Mouse (Mus musculus): ENCODE data around the gene Lpar1. TPM values are rescaled to one million over a fixed set of nuclear protein-coding genes. Genes with fewer than 3 reads are reported as not detected.

Gene Lpar1
- polyA plus RNA-seq, 1 experiment from 2014 or later, result 3.6 TPM

GRCm38 (mm10) chr4:58521137-58521536 is 32.6 kb downstream of the Lpar1 start:
- H3K9me3 ChIP-seq (replicated peaks; ENCODE audit: control insufficient read depth, low read length), result no peaks in the 10 kb centered on the region
- ATAC-seq (ENCODE audit: low read depth), result no peak
- H3K4me2 ChIP-seq (ENCODE audit: low read depth, low read length), result no peak overlapping the region
- no peak overlapping the region for H3K9ac ChIP-seq (ENCODE audit: low read depth, low read length)
- no peaks in the 10 kb centered on the region for H3K4me1 ChIP-seq (ENCODE audit: control insufficient read depth, low read depth, low read length)
- no peaks in the 10 kb centered on the region for H3K36me3 ChIP-seq (ENCODE audit: control insufficient read depth, insufficient read depth)
- no peaks in the 10 kb centered on the region for H3K27me3 ChIP-seq (ENCODE audit: control insufficient read depth, insufficient read depth, low read depth, low read length)
- WGBS (ENCODE audit: insufficient replicate concordance), result 78% methylated on average over 8 of the region's 8 CpGs
- H3K4me3 ChIP-seq (ENCODE audit: low read depth, low read length), result no peak overlapping the region
- no peak overlapping the region for H3K27ac ChIP-seq (ENCODE audit: low read length)

GRCm38 (mm10) chr4:58520531-58520930 is 33.2 kb downstream of the Lpar1 start:
- no peaks in the 10 kb centered on the region for H3K36me3 ChIP-seq (ENCODE audit: control insufficient read depth, insufficient read depth)
- no peak overlapping the region for H3K4me2 ChIP-seq (ENCODE audit: low read depth, low read length)
- no peak overlapping the region for H3K4me3 ChIP-seq (ENCODE audit: low read depth, low read length)
- no peak for ATAC-seq (ENCODE audit: low read depth)
- no peaks in the 10 kb centered on the region for H3K4me1 ChIP-seq (ENCODE audit: control insufficient read depth, low read depth, low read length)
- H3K27me3 ChIP-seq (ENCODE audit: control insufficient read depth, insufficient read depth, low read depth, low read length), result no peaks in the 10 kb centered on the region
- no peaks in the 10 kb centered on the region for H3K9me3 ChIP-seq (replicated peaks; ENCODE audit: control insufficient read depth, low read length)
- H3K27ac ChIP-seq (ENCODE audit: low read length), result no peak overlapping the region
- 54% methylated on average over 5 of the region's 5 CpGs for WGBS (ENCODE audit: insufficient replicate concordance)
- H3K9ac ChIP-seq (ENCODE audit: low read depth, low read length), result no peak overlapping the region

- no peaks in the 10 kb centered on the region for H3K4me1 ChIP-seq (ENCODE audit: control insufficient read depth, low read depth, low read length)
- no peak overlapping the region for H3K9ac ChIP-seq (ENCODE audit: low read depth, low read length)
- no peak for ATAC-seq (ENCODE audit: low read depth)
- no peaks in the 10 kb centered on the region for H3K9me3 ChIP-seq (replicated peaks; ENCODE audit: control insufficient read depth, low read length)
- no peaks in the 10 kb centered on the region for H3K27me3 ChIP-seq (ENCODE audit: control insufficient read depth, insufficient read depth, low read depth, low read length)
- no peak overlapping the region for H3K4me2 ChIP-seq (ENCODE audit: low read depth, low read length)
- no peaks in the 10 kb centered on the region for H3K36me3 ChIP-seq (ENCODE audit: control insufficient read depth, insufficient read depth)
- no peak overlapping the region for H3K27ac ChIP-seq (ENCODE audit: low read length)
- no peak overlapping the region for H3K4me3 ChIP-seq (ENCODE audit: low read depth, low read length)
- 71% methylated on average over 4 of the region's 4 CpGs for WGBS (ENCODE audit: insufficient replicate concordance)
Observed at GRCm38 (mm10) chr4:58519891-58520290, 33.8 kb downstream of the Lpar1 start.

- WGBS (ENCODE audit: insufficient replicate concordance), result 50% methylated on average over 9 of the region's 9 CpGs
- Histone ChIP-seq H3K27ac (ENCODE audit: low read length) (no peak overlapping the region), H3K9ac (ENCODE audit: low read depth, low read length) (no peak overlapping the region)
Observed at GRCm38 (mm10) chr4:58518215-58518988, 35.3 kb downstream of the Lpar1 start.

GRCm38 (mm10) chr4:58516810-58517209 is 36.9 kb downstream of the Lpar1 start:
- Histone ChIP-seq H3K27ac (ENCODE audit: low read length) (no peak overlapping the region), H3K4me3 (ENCODE audit: low read depth, low read length) (no peak overlapping the region), H3K4me1 (ENCODE audit: control insufficient read depth, low read depth, low read length) (no peaks in the 10 kb centered on the region), H3K36me3 (ENCODE audit: control insufficient read depth, insufficient read depth) (no peaks in the 10 kb centered on the region), H3K4me2 (ENCODE audit: low read depth, low read length) (no peak overlapping the region), H3K9ac (ENCODE audit: low read depth, low read length) (no peak overlapping the region), H3K27me3 (ENCODE audit: control insufficient read depth, insufficient read depth, low read depth, low read length) (no peaks in the 10 kb centered on the region), H3K9me3 (replicated peaks; ENCODE audit: control insufficient read depth, low read length) (no peaks in the 10 kb centered on the region)
- ATAC-seq (ENCODE audit: low read depth), result no peak
- WGBS (ENCODE audit: insufficient replicate concordance), result 50% methylated on average over 3 of the region's 3 CpGs

More at GRCm38 (mm10) chr4:58518215-58518988, 35.3 kb downstream of the Lpar1 start:
- no peak overlapping the region for H3K4me2 ChIP-seq (ENCODE audit: low read depth, low read length)
- H3K36me3 ChIP-seq (ENCODE audit: control insufficient read depth, insufficient read depth), result no peaks in the 10 kb centered on the region
- no peaks in the 10 kb centered on the region for H3K9me3 ChIP-seq (replicated peaks; ENCODE audit: control insufficient read depth, low read length)
- no peaks in the 10 kb centered on the region for H3K4me1 ChIP-seq (ENCODE audit: control insufficient read depth, low read depth, low read length)
- no peak for ATAC-seq (ENCODE audit: low read depth)
- H3K4me3 ChIP-seq (ENCODE audit: low read depth, low read length), result no peak overlapping the region
- no peaks in the 10 kb centered on the region for H3K27me3 ChIP-seq (ENCODE audit: control insufficient read depth, insufficient read depth, low read depth, low read length)

GRCm38 (mm10) chr4:58516221-58516620 is 37.5 kb downstream of the Lpar1 start:
- no peak overlapping the region for H3K4me3 ChIP-seq (ENCODE audit: low read depth, low read length)

GRCm38 (mm10) chr4:58511554-58511953 is 42.1 kb downstream of the Lpar1 start:
- Histone ChIP-seq H3K9ac (ENCODE audit: low read depth, low read length) (no peak overlapping the region), H3K9me3 (replicated peaks; ENCODE audit: control insufficient read depth, low read length) (no peaks in the 10 kb centered on the region), H3K4me3 (ENCODE audit: low read depth, low read length) (no peak overlapping the region), H3K4me1 (ENCODE audit: control insufficient read depth, low read depth, low read length) (no peaks in the 10 kb centered on the region), H3K27ac (ENCODE audit: low read length) (no peak overlapping the region), H3K27me3 (ENCODE audit: control insufficient read depth, insufficient read depth, low read depth, low read length) (no peaks in the 10 kb centered on the region), H3K4me2 (ENCODE audit: low read depth, low read length) (no peak overlapping the region), H3K36me3 (ENCODE audit: control insufficient read depth, insufficient read depth) (no peaks in the 10 kb centered on the region)
- no peak for ATAC-seq (ENCODE audit: low read depth)
- WGBS (ENCODE audit: insufficient replicate concordance), result 55% methylated on average over 3 of the region's 3 CpGs

More at GRCm38 (mm10) chr4:58516221-58516620, 37.5 kb downstream of the Lpar1 start:
- Histone ChIP-seq H3K4me2 (ENCODE audit: low read depth, low read length) (no peak overlapping the region), H3K4me1 (ENCODE audit: control insufficient read depth, low read depth, low read length) (no peaks in the 10 kb centered on the region), H3K27ac (ENCODE audit: low read length) (no peak overlapping the region), H3K9me3 (replicated peaks; ENCODE audit: control insufficient read depth, low read length) (no peaks in the 10 kb centered on the region), H3K27me3 (ENCODE audit: control insufficient read depth, insufficient read depth, low read depth, low read length) (no peaks in the 10 kb centered on the region), H3K9ac (ENCODE audit: low read depth, low read length) (no peak overlapping the region), H3K36me3 (ENCODE audit: control insufficient read depth, insufficient read depth) (no peaks in the 10 kb centered on the region)
- 53% methylated on average over 5 of the region's 5 CpGs for WGBS (ENCODE audit: insufficient replicate concordance)
- ATAC-seq (ENCODE audit: low read depth), result no peak

- Histone ChIP-seq H3K27me3 (ENCODE audit: control insufficient read depth, insufficient read depth, low read depth, low read length) (no peaks in the 10 kb centered on the region), H3K9me3 (replicated peaks; ENCODE audit: control insufficient read depth, low read length) (no peaks in the 10 kb centered on the region), H3K36me3 (ENCODE audit: control insufficient read depth, insufficient read depth) (no peaks in the 10 kb centered on the region), H3K4me3 (ENCODE audit: low read depth, low read length) (no peak overlapping the region), H3K27ac (ENCODE audit: low read length) (no peak overlapping the region), H3K4me1 (ENCODE audit: control insufficient read depth, low read depth, low read length) (no peaks in the 10 kb centered on the region), H3K4me2 (ENCODE audit: low read depth, low read length) (no peak overlapping the region), H3K9ac (ENCODE audit: low read depth, low read length) (no peak overlapping the region)
- no peak for ATAC-seq (ENCODE audit: low read depth)
- WGBS (ENCODE audit: insufficient replicate concordance), result 64% methylated on average over 7 of the region's 7 CpGs
Observed at GRCm38 (mm10) chr4:58508833-58509232, 44.9 kb downstream of the Lpar1 start.

GRCm38 (mm10) chr4:58507536-58507935 is 46.2 kb downstream of the Lpar1 start:
- ATAC-seq (ENCODE audit: low read depth), result no peak

More at GRCm38 (mm10) chr4:58507536-58507935, 46.2 kb downstream of the Lpar1 start:
- no peak overlapping the region for H3K27ac ChIP-seq (ENCODE audit: low read length)
- H3K4me2 ChIP-seq (ENCODE audit: low read depth, low read length), result no peak overlapping the region
- H3K36me3 ChIP-seq (ENCODE audit: control insufficient read depth, insufficient read depth), result no peaks in the 10 kb centered on the region
- no peaks in the 10 kb centered on the region for H3K4me1 ChIP-seq (ENCODE audit: control insufficient read depth, low read depth, low read length)
- no peak overlapping the region for H3K9ac ChIP-seq (ENCODE audit: low read depth, low read length)
- no peaks in the 10 kb centered on the region for H3K27me3 ChIP-seq (ENCODE audit: control insufficient read depth, insufficient read depth, low read depth, low read length)
- WGBS (ENCODE audit: insufficient replicate concordance), result 66% methylated on average over 6 of the region's 6 CpGs
- H3K4me3 ChIP-seq (ENCODE audit: low read depth, low read length), result no peak overlapping the region
- H3K9me3 ChIP-seq (replicated peaks; ENCODE audit: control insufficient read depth, low read length), result no peaks in the 10 kb centered on the region

Measured in liver, embryonic 16.5 days (tissue).